Mouse (Mus musculus) megakaryocyte, embryonic 14.5 days (primary cell): Measurements from ENCODE around the gene Slc9a6. TPM values are rescaled to one million over a fixed set of nuclear protein-coding genes. Genes with fewer than 3 reads are reported as not detected.

ENCODE experiments used
- H3K27me3 ChIP-seq: replicated peaks from 2 replicates; pipeline ENCODE3; 2012; ENCODE audit warnings: inconsistent platforms
- H3K36me3 ChIP-seq: replicated peaks from 2 replicates; pipeline ENCODE3; 2012; ENCODE audit warnings: low read length, inconsistent platforms, mixed read lengths
- H3K4me1 ChIP-seq: 2 replicates; pipeline ENCODE4 v1.6.1; 2012; ENCODE audit warnings: inconsistent platforms
- H3K4me3 ChIP-seq: replicated peaks from 2 replicates; pipeline ENCODE3; 2012; ENCODE audit warnings: moderate library complexity, mild to moderate bottlenecking, inconsistent platforms
- H3K9me3 ChIP-seq: 2 replicates; pipeline ENCODE4 v1.6.1; 2012; ENCODE audit warnings: inconsistent platforms
- FLI1 ChIP-seq: IDR thresholded peaks from 2 replicates; pipeline ENCODE4 v1.6.1; 2012; ENCODE audit warnings: low read length, inconsistent platforms, mixed read lengths
- GATA1 ChIP-seq: IDR thresholded peaks from 3 replicates; pipeline ENCODE4 v1.6.1; 2012; ENCODE audit warnings: mixed read lengths, low read length, inconsistent platforms, borderline replicate concordance
- polyA plus RNA-seq: library from polyadenylated mRNA; stranded (reverse); fragments of >175 nt; gene quantifications from 2 replicates; pipeline ENCODE4 v1.2.3, GENCODE M21; 2012; ENCODE audit warnings: low replicate concordance; ENCODE audit not compliant: insufficient read depth

Gene Slc9a6
- polyA plus RNA-seq, 1 experiment: 51.9 TPM

DNA sequence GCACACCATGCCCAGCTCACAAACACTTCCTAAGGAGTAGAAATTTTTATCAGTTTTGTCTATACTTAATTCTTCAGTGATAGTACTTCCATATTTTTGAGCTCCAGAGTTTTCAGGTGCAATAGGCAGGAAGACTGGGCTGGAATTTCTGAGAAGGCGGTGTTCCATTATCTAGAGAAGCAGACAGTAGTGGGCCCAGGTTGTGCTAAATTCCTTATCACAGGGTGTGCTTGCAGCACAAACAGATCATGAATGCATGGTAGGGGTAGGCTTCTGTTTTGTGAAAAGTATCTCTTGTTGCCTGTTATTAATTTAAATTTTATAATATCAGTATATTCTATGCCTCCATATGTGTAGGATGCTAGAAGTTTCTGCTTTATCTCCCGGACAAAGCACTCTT lies 5.7 kb downstream of the Slc9a6 start:
- H3K36me3 ChIP-seq: peaks cover 13% of the 10 kb centered on the region
- TF ChIP-seq FLI1: no peak
- no peak for TF ChIP-seq GATA1
- H3K4me1 ChIP-seq: peaks cover 31% of the 10 kb centered on the region
- H3K4me3 ChIP-seq: no peak overlapping the region
- no peaks in the 10 kb centered on the region for H3K9me3 ChIP-seq
- H3K27me3 ChIP-seq: no peaks in the 10 kb centered on the region

- Histone ChIP-seq H3K27me3 (peaks cover 4% of the 10 kb centered on the region), H3K4me3 (no peak overlapping the region), H3K36me3 (peaks cover 74% of the 10 kb centered on the region), H3K4me1 (peaks cover 15% of the 10 kb centered on the region), H3K9me3 (no peaks in the 10 kb centered on the region)
- TF ChIP-seq FLI1 (no peak), GATA1 (no peak)
Measured at GRCm38 (mm10) chrX:56636185-56636584, 26.6 kb downstream of the Slc9a6 start.

DNA sequence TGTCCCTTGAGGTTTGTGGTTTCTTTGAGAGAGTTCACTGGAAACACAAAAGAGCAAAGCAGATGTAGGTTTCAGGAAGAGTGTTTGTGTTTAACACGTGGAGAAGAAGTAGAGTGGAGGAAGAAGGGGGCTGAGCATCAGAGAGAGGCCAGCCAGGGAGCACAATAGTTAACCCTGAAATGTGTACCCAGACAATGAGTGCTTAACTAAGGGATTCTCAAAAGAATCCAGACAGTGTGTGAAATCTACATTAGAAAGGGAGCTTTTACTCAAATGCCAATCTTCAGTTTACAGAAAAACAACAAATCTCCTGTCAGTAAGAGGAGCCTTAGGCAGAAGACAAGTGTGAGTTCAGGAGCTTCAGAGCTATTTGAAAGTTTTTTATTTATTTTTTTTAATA lies 30.5 kb downstream of the Slc9a6 start:
- Histone ChIP-seq H3K36me3 (peaks cover 55% of the 10 kb centered on the region), H3K27me3 (peaks cover 2% of the 10 kb centered on the region), H3K4me1 (peaks cover 34% of the 10 kb centered on the region), H3K4me3 (no peak overlapping the region), H3K9me3 (no peaks in the 10 kb centered on the region)
- TF ChIP-seq FLI1 (no peak), GATA1 (no peak)

DNA sequence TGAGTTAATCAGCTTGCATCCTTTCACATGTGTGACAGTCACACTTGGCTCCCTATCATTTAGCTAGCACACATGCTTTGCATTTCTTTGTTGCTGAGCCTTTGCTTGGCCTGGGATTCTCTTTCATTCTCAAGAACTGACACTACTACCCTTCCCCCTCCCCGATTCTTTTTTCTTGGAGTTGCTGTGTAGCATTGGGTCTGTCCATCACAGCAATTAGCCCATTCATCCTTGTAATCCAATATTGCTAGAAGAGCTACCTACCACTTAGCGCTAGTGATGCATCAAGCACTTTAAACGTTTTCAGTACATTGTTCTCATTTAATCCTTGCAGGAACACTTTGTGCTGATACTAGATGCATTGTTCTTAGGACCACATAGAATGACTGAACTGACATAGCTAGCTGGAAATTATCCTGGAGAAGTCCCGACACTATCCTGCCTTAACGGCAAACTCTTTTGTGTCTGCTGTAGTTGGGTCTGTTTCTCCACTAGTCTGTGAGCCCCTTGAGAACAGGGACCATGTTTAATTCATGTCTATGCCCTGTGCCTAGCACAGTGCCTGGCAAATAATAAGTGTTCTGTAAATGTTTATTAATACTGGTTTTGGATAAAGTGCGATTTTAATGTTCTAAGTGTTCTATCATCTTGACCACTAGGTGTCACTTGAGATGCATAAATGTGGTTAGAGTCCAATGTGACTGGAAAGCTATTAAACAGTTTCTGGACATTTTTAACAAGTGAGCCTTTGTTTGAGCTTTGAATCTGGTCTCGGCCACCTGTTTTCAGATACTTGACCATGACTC lies 40.2 kb downstream of the Slc9a6 start:
- no peaks in the 10 kb centered on the region for H3K27me3 ChIP-seq
- peaks cover 33% of the 10 kb centered on the region for H3K4me1 ChIP-seq
- H3K9me3 ChIP-seq: no peaks in the 10 kb centered on the region
- peaks cover 38% of the 10 kb centered on the region for H3K36me3 ChIP-seq
- no peak overlapping the region for H3K4me3 ChIP-seq
- TF ChIP-seq FLI1 (no peak), GATA1 (no peak)

DNA sequence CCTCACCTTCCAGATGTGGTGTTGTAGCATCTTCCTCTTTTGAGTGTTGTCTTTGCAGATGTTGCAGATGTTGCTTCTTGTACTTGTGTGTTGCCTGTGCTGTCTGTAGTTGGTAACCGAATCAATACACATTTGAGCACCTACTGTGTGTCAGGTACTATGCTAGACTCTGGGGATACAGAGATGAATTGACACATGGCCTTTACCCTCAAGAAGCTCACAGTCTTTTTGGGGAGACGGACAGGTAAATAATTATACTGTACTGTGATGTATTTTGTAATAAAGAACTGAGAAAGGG lies 40.7 kb downstream of the Slc9a6 start:
- Histone ChIP-seq H3K4me1 (peaks cover 37% of the 10 kb centered on the region), H3K4me3 (no peak overlapping the region), H3K9me3 (no peaks in the 10 kb centered on the region), H3K36me3 (peaks cover 43% of the 10 kb centered on the region), H3K27me3 (peaks cover 2% of the 10 kb centered on the region)
- TF ChIP-seq GATA1: no peak
- TF ChIP-seq FLI1: no peak

DNA sequence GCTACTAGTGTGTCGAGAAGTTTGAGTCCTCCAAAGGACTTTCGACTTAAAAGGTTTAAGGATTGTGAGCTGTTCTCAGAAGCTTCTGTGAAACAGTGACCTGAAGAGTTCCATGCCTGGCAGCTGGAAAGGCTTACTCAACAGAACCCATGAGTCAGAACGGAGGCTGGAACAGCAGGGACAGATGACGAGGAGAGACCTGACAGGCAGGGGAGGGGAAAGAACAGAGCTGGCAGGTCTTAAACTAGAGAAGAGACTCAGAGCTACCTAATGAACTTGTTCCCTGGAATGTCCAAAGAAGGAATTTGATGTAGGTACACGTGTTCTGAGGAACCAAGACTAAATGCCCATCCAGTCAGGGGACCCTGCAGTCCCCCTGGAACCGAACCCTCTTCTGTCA lies 41.3 kb downstream of the Slc9a6 start:
- TF ChIP-seq GATA1 (no peak), FLI1 (no peak)
- Histone ChIP-seq H3K27me3 (peaks cover 2% of the 10 kb centered on the region), H3K4me3 (no peak overlapping the region), H3K36me3 (peaks cover 41% of the 10 kb centered on the region), H3K4me1 (peaks cover 37% of the 10 kb centered on the region), H3K9me3 (no peaks in the 10 kb centered on the region)

GRCm38 (mm10) chrX:56651738-56652137 lies 42.2 kb downstream of the Slc9a6 start:
- Histone ChIP-seq H3K9me3 (no peaks in the 10 kb centered on the region), H3K4me1 (peaks cover 37% of the 10 kb centered on the region), H3K27me3 (peaks cover 2% of the 10 kb centered on the region), H3K36me3 (peaks cover 41% of the 10 kb centered on the region), H3K4me3 (peak overlapping the region; percentile 18)
- TF ChIP-seq FLI1 (no peak), GATA1 (no peak)

DNA sequence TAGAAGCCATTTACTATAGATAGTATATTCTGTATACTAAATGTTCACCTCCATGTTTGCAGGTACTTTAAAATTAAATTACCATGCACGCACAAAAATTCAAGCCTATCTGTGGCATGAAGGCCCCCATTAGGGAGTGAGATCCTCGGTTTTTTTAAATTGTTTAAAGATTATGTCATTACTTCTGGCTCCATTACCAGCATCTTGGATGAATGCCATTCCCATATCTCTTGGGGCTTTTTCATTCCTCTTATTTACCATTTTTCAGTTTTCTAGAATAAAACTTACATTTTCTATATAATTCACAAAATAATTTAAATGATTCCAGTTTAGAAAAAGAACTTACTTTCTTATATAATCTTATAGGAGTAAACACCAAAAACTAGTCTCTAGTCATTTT lies 46.1 kb downstream of the Slc9a6 start:
- no peak overlapping the region for H3K4me3 ChIP-seq
- H3K27me3 ChIP-seq: peaks cover 8% of the 10 kb centered on the region
- no peaks in the 10 kb centered on the region for H3K9me3 ChIP-seq
- peaks cover 37% of the 10 kb centered on the region for H3K4me1 ChIP-seq
- peaks cover 64% of the 10 kb centered on the region for H3K36me3 ChIP-seq
- TF ChIP-seq GATA1 (no peak), FLI1 (no peak)

GRCm38 (mm10) chrX:56659286-56659685 lies 49.7 kb downstream of the Slc9a6 start:
- Histone ChIP-seq H3K36me3 (peaks cover 86% of the 10 kb centered on the region), H3K4me1 (peaks cover 11% of the 10 kb centered on the region), H3K9me3 (no peaks in the 10 kb centered on the region), H3K4me3 (no peak overlapping the region), H3K27me3 (peaks cover 8% of the 10 kb centered on the region)
- TF ChIP-seq FLI1 (no peak), GATA1 (no peak)

GRCm38 (mm10) chrX:56661143-56661542 lies 51.6 kb downstream of the Slc9a6 start:
- Histone ChIP-seq H3K27me3 (peaks cover 6% of the 10 kb centered on the region), H3K36me3 (peaks cover 87% of the 10 kb centered on the region), H3K9me3 (no peaks in the 10 kb centered on the region), H3K4me1 (peaks cover 5% of the 10 kb centered on the region; the same call in 1 of the 2 replicates), H3K4me3 (no peak overlapping the region)
- TF ChIP-seq FLI1 (no peak), GATA1 (no peak)

DNA sequence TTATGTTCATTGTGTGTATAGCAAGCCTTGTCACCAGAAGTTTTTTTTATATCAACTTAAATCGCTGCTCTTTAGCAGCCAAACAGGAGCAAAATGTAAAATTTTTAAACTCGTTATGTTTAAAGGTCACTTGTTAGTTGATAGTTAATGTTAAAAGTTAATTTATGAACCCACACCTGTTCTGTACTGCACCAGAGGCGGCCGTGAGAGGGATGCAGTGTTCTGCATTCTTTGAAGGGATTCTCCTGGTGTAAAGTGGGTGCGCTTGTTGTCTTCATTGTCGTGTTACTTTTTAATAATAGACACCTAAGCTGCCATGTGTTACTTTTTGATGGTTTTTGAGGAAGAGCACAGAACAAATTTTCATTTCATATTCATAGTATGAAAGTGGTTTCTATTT lies 52.8 kb downstream of the Slc9a6 start:
- H3K4me1 ChIP-seq: peaks cover 8% of the 10 kb centered on the region; the same call in 1 of the 2 replicates
- no peaks in the 10 kb centered on the region for H3K9me3 ChIP-seq
- H3K4me3 ChIP-seq: no peak overlapping the region
- TF ChIP-seq FLI1 (no peak), GATA1 (no peak)
- peaks cover 81% of the 10 kb centered on the region for H3K36me3 ChIP-seq
- H3K27me3 ChIP-seq: peaks cover 6% of the 10 kb centered on the region
